Mouse (Mus musculus) kidney, embryonic 14.5 days (tissue): ENCODE measurements around the gene Fra10ac1. TPM values are rescaled to one million over a fixed set of nuclear protein-coding genes. Genes with fewer than 3 reads are reported as not detected.

Source experiments
- ATAC-seq: fragments of 200-750 bp; cut with Nextera tagmentation; 2 replicates; pipeline ENCODE4 v1.8.0; 2017; ENCODE audit warnings: moderate number of reproducible peaks, mild to moderate bottlenecking, moderate TSS enrichment, moderate library complexity; ENCODE audit not compliant: low FRiP score, low TSS enrichment
- H3K27ac ChIP-seq: fragments of 300-500 bp; sonication (generic); 2 replicates; pipeline ENCODE4 v1.5.1; 2014; ENCODE audit warnings: low read depth, mild to moderate bottlenecking, low read length, moderate library complexity, mixed read lengths
- H3K27me3 ChIP-seq: fragments of 300-500 bp; sonication (generic); 2 replicates; pipeline ENCODE4 v1.6.1; 2014; ENCODE audit warnings: mild to moderate bottlenecking, low read length; ENCODE audit not compliant: control insufficient read depth, insufficient read depth
- H3K36me3 ChIP-seq: fragments of 300-500 bp; sonication (generic); 2 replicates; pipeline ENCODE4 v1.6.1; 2014; ENCODE audit warnings: low read length, mixed read lengths; ENCODE audit not compliant: control insufficient read depth, insufficient read depth
- H3K4me1 ChIP-seq: fragments of 300-500 bp; sonication (generic); 2 replicates; pipeline ENCODE4 v1.6.1; 2014; ENCODE audit warnings: low read length, mixed read lengths; ENCODE audit not compliant: control insufficient read depth, insufficient read depth
- H3K4me2 ChIP-seq: fragments of 300-500 bp; sonication (generic); replicated peaks from 2 replicates; pipeline ENCODE4 v1.6.1; 2014; ENCODE audit warnings: low read depth, mild to moderate bottlenecking, low read length
- H3K4me3 ChIP-seq: fragments of 300-500 bp; sonication (generic); 2 replicates; pipeline ENCODE4 v1.5.1; 2014; ENCODE audit warnings: mild to moderate bottlenecking, low read length
- H3K9ac ChIP-seq: fragments of 300-500 bp; sonication (generic); 2 replicates; pipeline ENCODE4 v1.6.1; 2014; ENCODE audit warnings: low read depth, mild to moderate bottlenecking, low read length, moderate library complexity
- H3K9me3 ChIP-seq: fragments of 300-500 bp; sonication (generic); 2 replicates; pipeline ENCODE4 v1.6.1; 2016; ENCODE audit warnings: low read length; ENCODE audit not compliant: control insufficient read depth
- WGBS: fragments of 180-500 bp; shearing (Covaris S2); extraction: QIAGEN DNeasy Blood & Tissue Kit; methylation state at CpG from one replicate; pipeline ENCODE4 v1.1.7; 2014; 5-methylcytosine and 5-hydroxymethylcytosine counted together
- polyA plus RNA-seq: library from polyadenylated mRNA; unstranded; fragments of >200 nt; fragmentation: Nextera tagmentation; extraction: Ambion mirVana; gene quantifications from 2 replicates; pipeline ENCODE4 v1.2.1, GENCODE M21; 2014

Gene Fra10ac1
- polyA plus RNA-seq, 1 experiment from 2014 or later = 36.2 TPM

DNA sequence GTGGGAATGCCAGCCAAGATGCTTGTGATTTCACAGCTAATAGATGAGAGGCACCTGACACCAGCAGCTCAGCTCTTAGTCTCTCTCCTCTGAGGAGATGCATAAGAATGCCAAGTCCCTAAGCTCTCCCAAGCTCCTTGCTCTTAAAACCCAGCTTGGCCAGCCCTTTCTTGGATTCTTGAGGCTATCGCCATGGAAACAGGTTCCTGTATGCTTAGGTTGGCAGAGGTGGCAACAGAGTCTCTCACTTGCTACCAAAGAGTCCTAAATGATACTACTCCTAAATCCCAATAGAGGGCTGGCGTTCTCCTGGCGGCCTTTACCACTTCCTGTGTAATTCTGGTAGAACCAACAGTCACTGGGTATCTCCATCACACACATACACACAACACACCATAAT lies 35.5 kb upstream of the Fra10ac1 start:
- no peak for ATAC-seq

DNA sequence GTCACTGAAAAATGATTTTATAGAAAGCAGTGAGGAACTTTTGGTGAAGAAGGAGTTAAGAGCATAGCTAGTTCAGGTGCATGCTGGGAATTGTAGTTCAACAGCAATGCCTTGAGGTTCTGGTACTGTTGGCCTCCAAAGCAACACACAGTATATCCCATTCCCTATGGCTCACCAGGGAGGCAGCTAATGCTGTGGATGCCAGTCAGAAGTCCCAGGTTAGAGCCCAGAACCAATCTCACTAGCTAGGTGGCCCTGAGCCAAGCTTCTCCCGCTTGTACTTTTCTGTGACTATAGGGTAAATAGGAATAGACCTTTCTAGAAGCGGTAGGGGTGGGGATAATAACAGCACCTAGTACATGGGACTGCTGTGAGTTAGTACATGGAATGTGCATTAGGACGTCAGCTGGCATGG lies 34.7 kb upstream of the Fra10ac1 start:
- no peaks in the 10 kb centered on the region; the same call in 1 of the 2 replicates for H3K27me3 ChIP-seq
- H3K4me2 ChIP-seq = no peak overlapping the region
- no peak overlapping the region for H3K27ac ChIP-seq
- WGBS = 90% methylated on average over 3 of the region's 3 CpGs
- ATAC-seq = no peak
- H3K36me3 ChIP-seq = no peaks in the 10 kb centered on the region
- H3K9me3 ChIP-seq = no peaks in the 10 kb centered on the region
- H3K9ac ChIP-seq = no peak overlapping the region
- no peaks in the 10 kb centered on the region for H3K4me1 ChIP-seq
- no peak overlapping the region for H3K4me3 ChIP-seq

More for the DNA sequence above, 35.5 kb upstream of the Fra10ac1 start:
- no peak overlapping the region for H3K4me2 ChIP-seq
- H3K4me1 ChIP-seq = no peaks in the 10 kb centered on the region
- 82% methylated on average over 3 of the region's 3 CpGs for WGBS
- no peak overlapping the region for H3K9ac ChIP-seq
- no peak overlapping the region for H3K27ac ChIP-seq
- no peaks in the 10 kb centered on the region for H3K9me3 ChIP-seq
- no peaks in the 10 kb centered on the region; the same call in 1 of the 2 replicates for H3K27me3 ChIP-seq
- H3K36me3 ChIP-seq = no peaks in the 10 kb centered on the region
- no peak overlapping the region for H3K4me3 ChIP-seq

DNA sequence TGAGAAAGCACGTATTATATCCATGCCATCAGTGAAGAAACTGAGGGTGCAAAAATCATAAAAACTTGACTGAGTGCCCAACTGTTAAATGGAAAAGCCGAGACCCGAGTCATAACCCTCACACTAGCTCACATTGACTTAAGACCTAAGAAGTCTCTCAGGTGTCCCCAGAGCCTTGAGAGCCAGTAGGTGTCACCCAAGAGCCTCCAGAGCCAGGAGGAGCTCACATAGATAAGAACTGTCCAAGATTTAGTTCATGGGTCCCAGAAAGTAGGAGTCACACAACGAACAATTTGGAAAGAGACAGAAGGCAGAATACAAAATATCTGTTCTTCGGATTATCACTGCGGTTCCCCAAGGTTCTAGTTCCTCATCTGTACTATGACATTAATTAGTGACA lies 29.8 kb upstream of the Fra10ac1 start:
- ATAC-seq = no peak

DNA sequence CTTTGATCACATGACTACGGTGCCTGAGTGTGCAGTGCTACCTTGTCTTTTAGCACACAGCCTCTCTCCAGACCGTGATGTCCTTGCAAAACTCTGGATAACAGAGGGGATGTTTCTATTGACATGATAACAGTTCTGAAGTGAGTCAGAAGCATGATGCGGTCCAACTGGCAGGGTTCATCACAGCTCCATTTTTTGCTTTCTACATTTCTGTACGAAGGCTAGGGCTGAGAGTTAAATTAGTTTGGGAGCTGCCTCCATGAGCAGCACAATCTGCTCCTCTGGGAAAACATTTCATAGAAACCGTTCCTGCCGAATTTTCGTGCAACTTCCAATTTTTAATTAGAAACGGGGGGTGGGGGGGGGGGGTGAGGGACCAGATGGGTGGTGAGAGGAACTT lies 25.7 kb upstream of the Fra10ac1 start:
- H3K4me2 ChIP-seq = no peak overlapping the region
- H3K4me1 ChIP-seq = no peaks in the 10 kb centered on the region; the same call in 1 of the 2 replicates
- no peak overlapping the region for H3K27ac ChIP-seq
- no peak for ATAC-seq
- H3K4me3 ChIP-seq = no peak overlapping the region
- WGBS = 87% methylated on average over 8 of the region's 8 CpGs
- no peaks in the 10 kb centered on the region for H3K36me3 ChIP-seq
- H3K9ac ChIP-seq = no peak overlapping the region
- no peaks in the 10 kb centered on the region for H3K27me3 ChIP-seq
- no peaks in the 10 kb centered on the region for H3K9me3 ChIP-seq

More for the DNA sequence above, 29.8 kb upstream of the Fra10ac1 start:
- H3K27ac ChIP-seq = no peak overlapping the region
- H3K4me3 ChIP-seq = no peak overlapping the region
- H3K4me2 ChIP-seq = no peak overlapping the region
- H3K36me3 ChIP-seq = no peaks in the 10 kb centered on the region
- no peaks in the 10 kb centered on the region for H3K27me3 ChIP-seq
- 58% methylated on average over 6 of the region's 6 CpGs for WGBS
- H3K9ac ChIP-seq = no peak overlapping the region
- no peaks in the 10 kb centered on the region for H3K4me1 ChIP-seq
- no peaks in the 10 kb centered on the region for H3K9me3 ChIP-seq

DNA sequence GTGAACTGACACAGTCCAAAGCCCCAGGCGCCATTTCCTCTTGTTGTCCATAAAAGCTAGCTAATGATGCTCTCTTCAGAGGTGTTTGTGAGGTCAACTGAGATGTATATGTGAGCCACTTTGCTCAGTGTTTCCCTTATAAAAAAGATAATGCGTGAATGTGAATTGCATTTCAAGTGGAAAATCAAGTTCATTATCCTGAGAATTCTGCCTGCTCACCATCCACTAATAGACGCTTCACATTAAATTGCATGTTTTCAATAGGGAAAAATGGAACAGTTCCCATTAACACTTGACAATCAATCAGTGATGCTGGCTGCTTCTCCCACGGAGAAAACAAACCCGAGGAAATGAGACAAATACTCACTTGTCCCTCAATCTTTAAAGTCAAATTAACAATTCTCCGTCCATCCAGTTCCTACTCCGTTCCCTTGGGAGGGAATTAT lies 22.2 kb upstream of the Fra10ac1 start:
- H3K9me3 ChIP-seq = no peaks in the 10 kb centered on the region
- H3K27me3 ChIP-seq = no peaks in the 10 kb centered on the region
- ATAC-seq = no peak
- no peak overlapping the region for H3K4me2 ChIP-seq
- H3K36me3 ChIP-seq = no peaks in the 10 kb centered on the region
- 71% methylated on average over 7 of the region's 7 CpGs for WGBS
- H3K9ac ChIP-seq = no peak overlapping the region
- no peak overlapping the region for H3K4me3 ChIP-seq
- H3K4me1 ChIP-seq = no peaks in the 10 kb centered on the region; the same call in 1 of the 2 replicates
- H3K27ac ChIP-seq = no peak overlapping the region

DNA sequence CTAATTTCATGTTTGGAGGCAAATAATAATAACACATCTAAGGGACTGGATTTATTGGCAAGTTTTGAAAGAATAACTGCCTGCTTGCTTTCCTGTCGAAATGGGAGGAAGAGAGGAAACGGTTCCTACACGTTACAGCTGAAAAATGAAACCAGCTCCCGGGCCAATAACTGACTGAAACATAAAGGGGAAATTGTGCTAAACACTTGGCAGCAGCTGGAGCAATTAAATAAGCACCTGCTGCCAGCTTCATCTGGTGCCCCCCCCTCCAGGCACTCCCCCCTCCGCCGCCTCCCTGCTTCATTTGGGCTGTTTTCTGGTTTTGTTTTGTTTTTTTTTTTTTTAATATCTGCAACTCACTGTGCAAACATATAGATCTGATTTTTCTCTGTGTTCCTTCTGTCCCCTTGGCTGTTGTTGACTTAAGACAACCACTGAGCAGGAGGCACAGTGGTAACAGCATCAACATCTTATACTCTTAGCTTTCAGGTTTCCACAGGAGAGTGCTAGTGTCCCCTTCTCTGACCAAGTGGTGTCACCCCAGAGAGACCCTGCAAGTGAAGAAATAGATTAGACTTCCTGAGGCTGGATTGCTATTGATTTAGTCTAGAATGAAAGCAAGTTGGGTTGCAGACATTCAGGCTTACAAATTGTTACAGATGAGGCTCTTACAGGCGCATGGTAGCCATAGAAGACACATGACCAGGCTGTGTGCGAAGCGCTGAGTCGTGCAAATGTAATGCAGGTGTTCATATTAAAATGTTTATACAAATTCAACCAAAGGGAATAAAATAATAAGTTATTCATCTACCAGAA lies 21.6 kb upstream of the Fra10ac1 start:
- no peak overlapping the region for H3K27ac ChIP-seq

DNA sequence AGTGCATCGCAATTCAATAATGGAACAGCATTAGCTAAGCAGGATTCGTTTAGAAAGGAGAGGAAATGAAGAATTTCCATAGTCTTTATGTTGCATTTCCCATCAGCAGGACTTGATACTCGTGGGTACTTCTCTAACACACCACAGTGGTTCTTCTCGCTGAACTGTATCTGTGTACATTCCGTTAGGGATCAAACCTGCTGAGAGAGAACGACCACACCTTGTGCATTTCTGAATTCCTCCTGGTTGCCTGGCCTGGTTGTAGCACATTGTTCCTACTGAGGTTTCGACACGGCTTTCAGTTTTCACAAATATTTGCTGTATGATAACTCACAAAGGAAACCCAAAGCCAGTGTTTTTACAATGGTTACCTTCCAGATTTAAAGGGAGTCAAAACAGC lies 20.8 kb upstream of the Fra10ac1 start:
- 74% methylated on average over 8 of the region's 8 CpGs for WGBS
- Histone ChIP-seq H3K4me1 (no peaks in the 10 kb centered on the region; the same call in 1 of the 2 replicates), H3K27ac (no peak overlapping the region), H3K36me3 (no peaks in the 10 kb centered on the region), H3K9me3 (no peaks in the 10 kb centered on the region), H3K4me2 (no peak overlapping the region), H3K9ac (no peak overlapping the region), H3K4me3 (no peak overlapping the region), H3K27me3 (no peaks in the 10 kb centered on the region)
- no peak for ATAC-seq

More for the DNA sequence above, 21.6 kb upstream of the Fra10ac1 start:
- no peaks in the 10 kb centered on the region for H3K36me3 ChIP-seq
- ATAC-seq = no peak
- no peak overlapping the region for H3K4me3 ChIP-seq
- 49% methylated on average over 10 of the region's 10 CpGs for WGBS
- no peaks in the 10 kb centered on the region for H3K27me3 ChIP-seq
- H3K9ac ChIP-seq = no peak overlapping the region
- H3K4me2 ChIP-seq = no peak overlapping the region
- no peaks in the 10 kb centered on the region for H3K9me3 ChIP-seq
- H3K4me1 ChIP-seq = no peaks in the 10 kb centered on the region; the same call in 1 of the 2 replicates

DNA sequence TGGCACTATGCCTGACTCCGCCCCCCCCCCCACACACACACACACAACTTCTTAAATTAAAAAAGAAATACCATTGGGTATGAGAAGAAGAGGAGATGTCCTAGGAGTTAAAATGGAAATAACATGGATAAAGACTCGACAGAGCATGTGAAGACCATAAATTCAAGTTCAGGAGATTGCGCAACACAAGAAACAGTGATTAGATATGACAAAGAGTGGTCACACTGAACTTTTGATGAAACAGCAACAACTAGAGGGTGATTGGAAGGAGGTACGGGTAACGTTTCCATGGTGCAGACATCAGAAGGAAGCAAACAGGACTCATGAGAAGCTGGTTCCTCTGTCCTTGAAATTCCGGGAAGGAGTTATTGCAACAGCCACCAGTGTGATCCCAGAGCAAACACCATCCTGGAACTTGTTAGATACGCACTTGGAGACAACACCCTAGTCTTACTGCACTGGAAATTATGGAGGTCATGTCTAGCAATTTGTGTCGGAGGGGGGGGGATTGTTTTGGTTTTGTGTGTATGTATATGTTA lies 18.4 kb upstream of the Fra10ac1 start:
- Histone ChIP-seq H3K4me1 (no peaks in the 10 kb centered on the region; the same call in 1 of the 2 replicates), H3K27me3 (no peaks in the 10 kb centered on the region), H3K4me3 (no peak overlapping the region), H3K36me3 (no peaks in the 10 kb centered on the region), H3K9me3 (no peaks in the 10 kb centered on the region), H3K27ac (no peak overlapping the region), H3K4me2 (no peak overlapping the region), H3K9ac (no peak overlapping the region)
- no peak for ATAC-seq
- WGBS = 86% methylated on average over 8 of the region's 8 CpGs
